Mouse (Mus musculus) left cerebral cortex, adult 18-20 months (tissue): Measurements from ENCODE around the gene Sag. TPM values are rescaled to one million over a fixed set of nuclear protein-coding genes. Genes with fewer than 3 reads are reported as not detected.

Experiments used
- DNase-seq, 2 experiments: peaks; one replicate each; pipeline ENCODE4 v3.0.0; 2021 to 2022; ENCODE audit warnings: low spot score in 2 of 2, mixed read lengths in 1 of 2
- long read RNA-seq, 2 experiments: library from polyadenylated mRNA; stranded (forward); transcript quantifications; one replicate each; pipeline ENCODE4 v2.0.0; 2021
- total RNA-seq, 2 experiments: library from RNA; stranded (reverse); gene quantifications; 2 replicates each; pipeline ENCODE4 v1.2.3; 2021

Sag gene
- total RNA-seq, result 1 to 10 TPM; 2.7 to 3.0 TPM
- long read RNA-seq, experiment 1, partial matches to known transcripts, result 0 of 6 reads
- long read RNA-seq, experiment 1, other reads (novel, unspliced or antisense), result 6 of 6 reads
- long read RNA-seq, experiment 2, partial matches to known transcripts, result 0 of 4 reads
- long read RNA-seq, experiment 2, other reads (novel, unspliced or antisense), result 4 of 4 reads

- DNase-seq, result no peak
These were observed at the start of gene Sag for GRCm38 (mm10) chr1:87803576-87803975. TSS of gene Sag (plus strand) at chr1:87803680.

GRCm38 (mm10) chr1:87755641-87756470 lies 47.6 kb upstream of the Sag start, which contains the start of gene Atg16l1:
TSS of gene Atg16l1 (plus strand) at chr1:87755870.
- peak; percentile 95 to 98 for DNase-seq

GRCm38 (mm10) chr1:87763821-87764220 lies 39.7 kb upstream of the Sag start:
- no peak for DNase-seq

GRCm38 (mm10) chr1:87765741-87766140 lies 37.7 kb upstream of the Sag start:
- DNase-seq, result no peak

GRCm38 (mm10) chr1:87766233-87766632 lies 37.2 kb upstream of the Sag start:
- peak in 1 of 2 experiments; percentile 10 for DNase-seq

GRCm38 (mm10) chr1:87769263-87769662 lies 34.2 kb upstream of the Sag start:
- DNase-seq, result no peak

- DNase-seq, result no peak
These were observed 33.0 kb upstream of the Sag start for GRCm38 (mm10) chr1:87770486-87770885.

GRCm38 (mm10) chr1:87771724-87772123 lies 31.8 kb upstream of the Sag start:
- DNase-seq, result no peak

- no peak for DNase-seq
These were observed 30.1 kb upstream of the Sag start for GRCm38 (mm10) chr1:87773336-87773735.

- no peak for DNase-seq
These were observed 28.6 kb upstream of the Sag start for GRCm38 (mm10) chr1:87774845-87775244.

- no peak for DNase-seq
These were observed 24.2 kb upstream of the Sag start for GRCm38 (mm10) chr1:87779204-87779785.

- DNase-seq, result no peak
These were observed 17.8 kb upstream of the Sag start for GRCm38 (mm10) chr1:87785703-87786102.

GRCm38 (mm10) chr1:87786251-87786650 lies 17.2 kb upstream of the Sag start:
- peak; percentile 71 for DNase-seq

- DNase-seq, result no peak
These were observed 13.8 kb upstream of the Sag start for GRCm38 (mm10) chr1:87789665-87790064.

GRCm38 (mm10) chr1:87792438-87793137 lies 10.9 kb upstream of the Sag start:
- DNase-seq, result no peak

- DNase-seq, result no peak
These were observed 10.4 kb upstream of the Sag start for GRCm38 (mm10) chr1:87793138-87793449.

- no peak for DNase-seq
These were observed 5.8 kb upstream of the Sag start for GRCm38 (mm10) chr1:87797702-87798101.

- DNase-seq, result no peak
These were observed 5.2 kb upstream of the Sag start for GRCm38 (mm10) chr1:87798306-87798705.

GRCm38 (mm10) chr1:87807751-87808150 lies 4.3 kb downstream of the Sag start:
- DNase-seq, result no peak

GRCm38 (mm10) chr1:87811391-87811790 lies 7.9 kb downstream of the Sag start:
- DNase-seq, result no peak

- DNase-seq, result no peak
These were observed 8.6 kb downstream of the Sag start for GRCm38 (mm10) chr1:87812061-87812460.

- peak; percentile 50 to 58 for DNase-seq
These were observed 9.7 kb downstream of the Sag start for GRCm38 (mm10) chr1:87813155-87813554.
